Mouse (Mus musculus) myocyte (in vitro differentiated cells): Measurements from ENCODE around the gene Mtx3.

Experiments
- SRF ChIP-seq: IDR thresholded peaks from one replicate; pipeline ENCODE4 v1.6.1; 2011; ENCODE audit warnings: low read depth; ENCODE audit not compliant: control insufficient read depth, insufficient read length
- USF1 ChIP-seq: IDR thresholded peaks from one replicate; pipeline ENCODE4 v1.6.1; 2011; ENCODE audit warnings: low read depth, mild to moderate bottlenecking, control low read depth, moderate library complexity

DNA sequence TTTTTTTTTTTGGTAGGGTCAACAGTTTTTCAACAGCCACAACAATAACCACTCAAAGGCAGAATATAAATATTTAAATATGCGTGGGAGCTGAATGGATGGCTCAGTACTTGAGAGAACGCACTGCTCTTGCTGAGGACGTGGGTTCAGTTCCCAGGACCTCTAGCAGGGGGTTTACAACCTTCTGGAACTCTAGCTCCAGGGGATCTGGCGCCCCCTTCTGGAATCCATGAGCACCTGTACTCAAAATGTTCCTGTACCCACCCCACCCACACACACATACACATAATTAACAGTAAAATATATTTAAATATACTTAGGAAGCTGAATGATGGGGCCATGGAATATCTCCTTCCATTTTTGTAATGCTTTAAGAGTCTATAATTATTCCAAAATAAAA is 11.3 kb downstream of the Mtx3 start:
- TF ChIP-seq SRF, result no peak
- no peak for TF ChIP-seq USF1
